ENCODE assay signal across 28 mouse cellular contexts in genomic region chr2:158503671-158504070, GRCm38 (mm10). TPM values are rescaled to one million over a fixed set of nuclear protein-coding genes. Genes with fewer than 3 reads are reported as not detected.
DNase-seq lines count a peak whose midpoint lies in the region; ATAC-seq lines count a peak whose summit lies in the region.
"Had no signal": no experiment of that assay in that cellular context is flagged by ENCODE, and none has a peak within 500 bp of the region (broad histone marks: within the 10 kb centered on the region; RNA-seq: fewer than 3 reads in every experiment).

No protein-coding gene starts in this region.

- peak; percentile 57 for DNase-seq in adrenal gland, postnatal 10 days
- no peak for DNase-seq in adrenal gland, postnatal 4 days (ENCODE audit: low spot score in 2 of 2)
- DNase-seq in heart, adult 18-20 months: peak; percentile 36 to 54
- peak; percentile 30 for DNase-seq in ovary, postnatal 36 days (ENCODE audit: low spot score)
- DNase-seq in ovary, postnatal 10 days (ENCODE audit: low spot score): no peak
- peak; percentile 71 for DNase-seq in skeletal muscle tissue, adult 2 months (ENCODE audit: low read depth, low spot score)
- DNase-seq in right cerebral cortex, postnatal 36 days (ENCODE audit: low spot score in 2 of 2): no peak
- DNase-seq: adrenal gland, adult 8-10 months; cerebellum, adult 18-20 months; cerebellum, postnatal 25 days; embryo, embryonic 11 days; lung, postnatal 10 days; right cerebral cortex, postnatal 4 days; thymus, postnatal 14 days had no signal

- no peak overlapping the region for H3K4me3 ChIP-seq in heart, embryonic 11.5 days (ENCODE audit: low read depth, low read length)
- H3K4me3 ChIP-seq: forebrain, embryonic 13.5 days; hindbrain, embryonic 10.5 days; liver, embryonic 15.5 days; midbrain, embryonic 13.5 days; neural tube, embryonic 13.5 days had no signal

- no peaks in the 10 kb centered on the region for H3K9me3 ChIP-seq in heart, embryonic 11.5 days (replicated peaks; ENCODE audit: control insufficient read depth, low read length)
- H3K9me3 ChIP-seq: forebrain, embryonic 13.5 days; hindbrain, embryonic 10.5 days; liver, embryonic 15.5 days; midbrain, embryonic 13.5 days; neural tube, embryonic 13.5 days had no signal

- ATAC-seq in heart, embryonic 11.5 days (replicated peaks; ENCODE audit: insufficient number of reproducible peaks, low FRiP score, low TSS enrichment): no peak
- ATAC-seq: forebrain, embryonic 13.5 days; hindbrain, postnatal 0 days; intestine, postnatal 0 days; midbrain, embryonic 13.5 days had no signal

- no peaks in the 10 kb centered on the region for H3K27me3 ChIP-seq in heart, embryonic 11.5 days (ENCODE audit: control insufficient read depth, insufficient read depth, low read length)
- H3K27me3 ChIP-seq: forebrain, embryonic 13.5 days; liver, embryonic 15.5 days; midbrain, embryonic 13.5 days; neural tube, embryonic 13.5 days had no signal

- 74% methylated on average over 4 of the region's 4 CpGs for WGBS in heart, embryonic 11.5 days (ENCODE audit: insufficient replicate concordance)

- no peaks in the 10 kb centered on the region for H3K4me1 ChIP-seq in heart, embryonic 11.5 days (ENCODE audit: control insufficient read depth, insufficient read depth, low read length)
- H3K4me1 ChIP-seq: forebrain, embryonic 13.5 days; hindbrain, embryonic 10.5 days; liver, embryonic 15.5 days; midbrain, embryonic 13.5 days; neural tube, embryonic 13.5 days had no signal

- no peaks in the 10 kb centered on the region for H3K36me3 ChIP-seq in heart, embryonic 11.5 days (ENCODE audit: control insufficient read depth, insufficient read depth, low read length)
- H3K36me3 ChIP-seq: liver, embryonic 15.5 days had no signal

- H3K4me2 ChIP-seq in heart, embryonic 11.5 days: no peak overlapping the region
- H3K4me2 ChIP-seq: forebrain, embryonic 13.5 days; liver, embryonic 15.5 days; midbrain, embryonic 13.5 days; neural tube, embryonic 13.5 days had no signal

- H3K27ac ChIP-seq in heart, embryonic 11.5 days (ENCODE audit: low read depth, low read length): no peak overlapping the region
- H3K27ac ChIP-seq: forebrain, embryonic 13.5 days; hindbrain, embryonic 10.5 days; hindbrain, postnatal 0 days; liver, embryonic 15.5 days; midbrain, embryonic 13.5 days; neural tube, embryonic 13.5 days; stomach, postnatal 0 days had no signal

- H3K9ac ChIP-seq in heart, embryonic 11.5 days (ENCODE audit: low read depth, low read length): no peak overlapping the region
- H3K9ac ChIP-seq: forebrain, embryonic 13.5 days; liver, embryonic 15.5 days; midbrain, embryonic 13.5 days; neural tube, embryonic 13.5 days had no signal

RNA-seq across cellular contexts. Expression of gene Adig, which starts 1.3 kb away (rescaled TPM):
- 100 to 1,000 TPM; 157 to 196 TPM for total RNA-seq in adrenal gland, postnatal 10 days (2021)
- total RNA-seq in adrenal gland, postnatal 4 days (2021): 10 to 100 TPM; 15.3 to 22.8 TPM
- 10 to 100 TPM in 1 of 2 experiments, 1 to 10 TPM in 1; 3.1 to 18.9 TPM for total RNA-seq in heart, adult 18-20 months (2021)
- not detected in 2 replicates for polyA plus RNA-seq in heart, embryonic 11.5 days (2014; fragmentation: Nextera tagmentation; extraction: Ambion mirVana)
- total RNA-seq: hindbrain, postnatal 0 days; layer of hippocampus, postnatal 14 days; left cerebral cortex, postnatal 14 days; megakaryocyte progenitor cell, adult 5-6 weeks had no signal
- polyA plus RNA-seq: forebrain, embryonic 13.5 days; heart, embryonic 14.5 days; hindbrain, embryonic 10.5 days; hindbrain, postnatal 0 days; intestine, postnatal 0 days; kidney, embryonic 16.5 days; liver, embryonic 15.5 days; midbrain, embryonic 13.5 days; neural tube, embryonic 13.5 days had no signal

RNA-seq across cellular contexts. Expression of gene Arhgap40, which starts 8.9 kb away (rescaled TPM):
- total RNA-seq in adrenal gland, postnatal 10 days (2021): not detected
- not detected for total RNA-seq in adrenal gland, postnatal 4 days (2021)
- not detected for total RNA-seq in heart, adult 18-20 months (2021)
- not detected in 2 replicates for polyA plus RNA-seq in heart, embryonic 11.5 days (2014; fragmentation: Nextera tagmentation; extraction: Ambion mirVana)
- total RNA-seq: adrenal gland, adult 8-10 months; left cerebral cortex, postnatal 14 days; megakaryocyte progenitor cell, adult 5-6 weeks had no signal
- polyA plus RNA-seq: intestine, postnatal 0 days had no signal

Comparison
In these comparisons a context has a peak if more than half of its experiments do, and no peak if none do; other contexts are left out.
1. DNase-seq: peak in adrenal gland, postnatal 10 days (single experiment), heart, adult 18-20 months (2 of 2), ovary, postnatal 36 days (single experiment) and skeletal muscle tissue, adult 2 months (single experiment); none in adrenal gland, postnatal 4 days (0 of 2), ovary, postnatal 10 days (single experiment) and right cerebral cortex, postnatal 36 days (0 of 2).
2. RNA of gene Adig, which starts 1.3 kb away (total RNA-seq): 157 to 196 TPM in adrenal gland, postnatal 10 days; 15.3 to 22.8 TPM in adrenal gland, postnatal 4 days and 3.1 to 18.9 TPM in heart, adult 18-20 months; every median in the first group is over 4 times any median in the second.